Mouse (Mus musculus) activated CD4-positive, CD25-positive, alpha-beta regulatory T cell, adult 4 months (primary cell): ENCODE measurements around the gene Dennd1b. TPM values are rescaled to one million over a fixed set of nuclear protein-coding genes. Genes with fewer than 3 reads are reported as not detected.

Experiments used
- ATAC-seq: one replicate; pipeline ENCODE4 v1.8.0; 2017
- polyA plus RNA-seq, 2 experiments: library from polyadenylated mRNA; unstranded; fragments of 100-300 nt; shearing (Covaris generic); gene quantifications; one replicate each; pipeline ENCODE4 v1.2.1; 2017

Gene Dennd1b
- polyA plus RNA-seq, 2 experiments from 2014 or later, result 19.2 to 28.0 TPM

DNA sequence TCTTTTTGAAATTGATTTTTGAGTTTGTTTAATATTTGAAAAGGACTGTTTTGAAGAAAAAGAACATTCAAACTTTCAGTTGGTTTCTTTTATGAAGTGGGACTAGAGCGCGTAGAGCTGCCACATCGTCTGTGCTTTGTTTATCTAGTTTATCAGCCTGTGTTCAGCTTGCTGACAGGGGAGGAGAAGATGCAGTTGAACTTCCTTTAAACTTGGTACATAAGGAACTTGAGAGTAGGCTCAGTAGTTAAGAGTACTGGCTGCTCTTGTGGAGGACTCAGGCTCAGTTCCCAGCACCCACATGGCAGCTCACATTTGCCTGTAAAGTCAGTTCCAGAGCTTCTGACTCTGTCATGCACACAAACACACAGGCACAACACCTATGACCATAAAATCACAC is 124.3 kb downstream of the Dennd1b start:
- ATAC-seq, result no peak

GRCm38 (mm10) chr1:139090744-139091143 is 127.5 kb downstream of the Dennd1b start:
- ATAC-seq, result no peak

DNA sequence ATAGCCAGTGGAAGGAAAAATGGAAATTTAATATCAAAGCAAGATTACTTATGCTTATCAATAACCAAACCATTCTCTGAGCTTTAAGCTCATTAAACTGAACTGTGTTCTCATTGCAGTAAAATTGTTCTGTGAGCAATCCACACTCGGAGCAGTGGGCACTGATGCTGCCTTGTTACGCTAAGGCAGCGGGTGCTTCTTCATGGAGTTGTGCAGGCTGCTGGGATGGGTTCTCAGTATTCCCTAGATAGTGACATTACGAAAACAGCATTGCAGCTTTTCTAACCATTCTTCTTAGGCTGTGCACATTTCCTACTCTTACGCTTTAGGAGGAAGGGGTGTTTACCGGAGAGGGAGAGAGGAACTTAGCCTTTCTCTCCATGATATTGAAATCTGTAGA is 128.5 kb downstream of the Dennd1b start:
- no peak for ATAC-seq

- ATAC-seq, result no peak
Observed at GRCm38 (mm10) chr1:139092144-139092543, 128.9 kb downstream of the Dennd1b start.

DNA sequence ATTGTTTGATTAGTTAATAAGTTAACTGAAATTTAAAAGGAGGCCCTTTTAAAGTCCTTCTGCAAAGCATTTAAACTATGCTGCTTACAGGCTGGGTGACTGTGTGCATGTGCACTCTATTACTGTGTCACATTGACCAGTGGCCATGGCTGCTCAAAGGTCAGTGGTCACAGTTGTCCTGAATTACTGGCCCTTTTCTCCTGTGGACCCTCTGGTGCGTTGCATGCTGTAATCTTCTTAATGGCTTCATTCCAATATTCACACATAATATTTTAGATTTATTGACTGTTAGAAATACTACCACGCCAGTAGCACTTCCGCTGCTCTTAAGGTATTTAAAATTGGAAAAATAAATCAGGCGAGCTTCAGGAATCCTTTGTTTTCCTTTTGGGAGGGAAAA is 129.5 kb downstream of the Dennd1b start:
- ATAC-seq, result no peak

DNA sequence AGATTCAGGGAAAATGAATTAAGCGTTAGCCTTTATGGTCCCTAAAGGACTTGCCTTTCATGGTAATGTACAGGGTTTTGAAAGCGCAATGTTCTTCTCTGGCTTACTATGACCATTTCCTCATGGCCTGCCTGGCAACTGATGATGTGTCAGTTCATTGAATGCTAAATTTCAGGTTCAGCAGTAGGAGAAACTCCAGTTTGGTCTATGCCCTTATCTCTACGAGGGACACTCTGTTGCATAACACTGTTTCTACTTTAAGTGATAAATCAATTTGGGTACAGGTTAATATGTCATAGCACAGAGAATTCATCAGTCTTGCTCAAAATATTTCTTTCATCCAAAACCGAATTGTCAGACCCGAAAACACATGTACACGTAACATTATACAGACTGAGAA is 133.1 kb downstream of the Dennd1b start:
- no peak for ATAC-seq

DNA sequence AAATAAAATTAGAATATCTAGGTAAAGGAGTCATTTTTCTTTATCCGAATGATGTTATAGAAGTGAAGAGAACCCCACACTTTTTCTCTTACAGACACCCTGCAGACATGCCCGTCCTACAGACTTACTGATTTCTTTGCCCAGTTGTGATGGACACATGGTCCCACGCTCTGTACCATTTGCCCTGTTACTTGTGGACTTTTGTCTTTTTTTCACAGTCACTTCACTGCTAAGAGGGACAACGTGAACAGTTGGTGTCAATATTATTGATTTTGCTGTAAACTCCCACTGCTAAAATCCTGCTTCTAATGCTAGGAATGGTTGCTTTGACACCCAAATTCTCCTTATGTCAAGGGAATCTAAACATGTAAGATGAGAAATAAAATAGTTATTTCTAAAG is 134.9 kb downstream of the Dennd1b start:
- no peak for ATAC-seq

- ATAC-seq, result no peak
Observed at GRCm38 (mm10) chr1:139101725-139102124, 138.5 kb downstream of the Dennd1b start.

DNA sequence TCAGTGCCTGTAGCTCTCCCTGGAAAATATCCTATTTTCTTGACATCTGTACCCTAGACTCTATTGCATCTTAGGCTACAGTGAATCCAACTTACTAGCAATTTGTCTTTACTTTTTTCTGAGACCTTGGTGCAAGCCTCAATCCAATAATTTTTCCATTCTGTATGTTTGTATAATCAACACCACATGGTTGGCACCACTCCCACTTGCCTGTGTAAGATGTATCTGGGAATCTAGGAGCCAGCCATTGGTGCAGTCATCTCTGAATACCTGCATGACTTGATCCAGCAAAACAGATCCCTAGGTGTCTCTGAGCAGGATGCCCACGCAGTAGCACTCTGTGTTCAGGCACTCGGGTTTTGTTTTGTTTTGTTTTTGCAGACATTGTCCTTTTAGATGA is 145.0 kb downstream of the Dennd1b start:
- ATAC-seq, result no peak

DNA sequence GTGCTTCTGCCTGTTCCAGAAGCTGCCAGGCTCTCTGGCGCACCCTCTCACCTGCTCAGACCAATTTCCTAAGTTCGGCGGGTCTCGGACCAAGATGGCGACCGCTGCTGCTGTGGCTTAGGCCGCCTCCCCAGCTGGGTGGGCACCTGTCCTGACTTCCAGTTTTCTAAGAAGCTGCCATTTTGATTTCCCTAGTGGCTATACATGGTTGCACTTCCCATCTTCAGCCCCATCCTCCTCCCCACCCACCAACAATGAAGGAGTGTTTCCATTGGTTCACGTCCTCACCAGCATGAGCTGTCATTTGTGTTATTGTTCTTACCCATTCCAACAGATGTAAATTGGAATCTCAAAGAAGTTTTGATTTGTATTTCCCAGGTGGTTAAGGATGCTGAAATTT is 159.4 kb downstream of the Dennd1b start:
- ATAC-seq, result no peak

DNA sequence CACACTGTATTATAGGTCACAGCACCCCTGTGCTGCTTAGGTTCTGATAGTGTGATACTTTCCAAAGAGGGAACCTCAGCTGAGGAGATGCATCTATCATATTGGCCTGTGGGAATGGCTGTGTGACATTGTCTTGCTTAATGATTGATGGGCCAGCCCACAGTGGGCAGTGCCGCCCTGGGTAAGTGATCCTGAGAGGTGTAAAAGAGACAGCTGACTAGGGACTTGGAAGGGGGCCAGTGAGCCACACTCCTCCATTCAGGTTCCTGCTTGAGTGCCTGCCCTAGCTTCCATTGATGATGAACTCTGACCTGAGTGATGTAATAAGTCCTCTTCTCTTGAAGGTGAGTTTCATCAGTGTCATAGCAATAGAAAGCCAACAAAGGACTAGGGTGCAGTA is 176.4 kb downstream of the Dennd1b start:
- no peak for ATAC-seq

DNA sequence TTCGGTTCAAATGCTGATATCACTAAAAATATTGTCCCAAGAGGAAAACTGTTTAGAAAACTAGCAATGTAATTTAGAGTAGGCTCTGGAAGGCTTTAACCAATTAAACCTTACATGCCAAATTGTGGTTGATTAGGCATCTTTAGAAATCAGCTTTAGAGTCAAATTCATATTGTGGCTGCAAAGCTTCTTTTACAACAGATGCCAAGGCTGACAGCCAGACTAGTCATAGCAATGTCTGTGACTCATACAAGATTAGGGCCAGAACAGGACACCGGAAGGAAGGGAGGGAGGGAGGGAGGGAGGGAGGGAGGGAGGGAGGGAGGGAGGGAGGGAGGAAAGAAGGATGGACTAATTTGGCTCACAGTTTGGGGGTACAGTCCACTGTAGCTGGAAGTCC is 182.3 kb downstream of the Dennd1b start:
- no peak for ATAC-seq

DNA sequence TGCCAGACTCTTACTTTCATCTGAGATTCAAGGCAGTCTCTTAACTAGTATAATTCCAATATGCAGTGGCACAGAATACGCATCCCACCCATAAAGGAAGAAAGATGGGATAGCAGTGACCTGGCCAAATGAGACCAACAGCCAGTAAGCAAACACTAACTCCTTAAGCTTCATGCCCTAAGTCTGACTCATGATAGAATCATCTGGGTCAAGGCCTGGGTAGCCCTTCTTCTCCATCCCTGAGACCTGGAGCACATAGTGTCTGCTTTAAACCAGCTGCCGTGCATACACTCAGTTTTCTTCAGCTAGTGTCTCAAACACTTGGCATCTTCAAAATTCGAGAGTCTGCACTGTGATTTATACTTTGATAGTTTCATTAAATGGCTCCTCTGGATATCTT is 183.1 kb downstream of the Dennd1b start:
- ATAC-seq, result no peak

DNA sequence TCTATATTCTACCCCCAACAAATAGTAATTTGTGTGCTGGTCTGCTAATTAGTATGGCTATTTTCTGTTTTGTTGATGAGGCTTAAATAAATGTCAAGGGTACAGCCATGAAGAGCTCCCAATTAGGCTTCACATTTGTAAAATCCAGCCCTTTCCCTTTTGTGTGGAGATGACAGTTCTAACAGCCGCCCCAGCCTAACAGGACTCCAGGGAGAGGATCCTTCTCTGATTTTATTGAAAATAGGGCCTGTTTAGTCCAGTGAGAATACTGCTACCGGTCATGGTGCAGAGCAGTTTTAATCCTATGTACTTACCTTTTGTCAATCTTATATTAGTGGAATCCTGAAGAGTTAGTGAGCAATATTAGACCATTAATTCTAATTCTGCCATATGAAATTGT is 189.8 kb downstream of the Dennd1b start:
- ATAC-seq, result no peak

DNA sequence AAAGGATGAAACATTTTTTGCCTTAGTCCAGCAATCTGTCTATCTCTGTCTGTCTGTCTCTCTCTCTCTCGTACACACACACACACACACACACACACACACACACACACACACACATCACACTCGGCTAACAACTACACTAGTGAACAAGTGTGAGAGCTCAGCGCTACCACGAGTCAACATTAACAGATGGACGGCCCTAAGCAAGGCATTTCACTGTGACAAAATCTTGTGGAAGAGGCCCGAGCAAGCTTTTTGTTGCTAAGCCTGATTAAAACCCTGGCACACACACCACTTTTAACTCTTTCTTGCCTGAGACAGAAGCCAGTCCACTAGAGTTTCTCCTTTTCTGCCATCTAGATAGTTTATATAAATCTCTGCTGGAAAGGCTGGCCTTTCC is 190.3 kb downstream of the Dennd1b start:
- ATAC-seq, result no peak

- ATAC-seq, result peak; percentile 49
Observed at GRCm38 (mm10) chr1:139156397-139156796, 193.2 kb downstream of the Dennd1b start.

- no peak for ATAC-seq
Observed at GRCm38 (mm10) chr1:139161619-139162018, 198.4 kb downstream of the Dennd1b start.

DNA sequence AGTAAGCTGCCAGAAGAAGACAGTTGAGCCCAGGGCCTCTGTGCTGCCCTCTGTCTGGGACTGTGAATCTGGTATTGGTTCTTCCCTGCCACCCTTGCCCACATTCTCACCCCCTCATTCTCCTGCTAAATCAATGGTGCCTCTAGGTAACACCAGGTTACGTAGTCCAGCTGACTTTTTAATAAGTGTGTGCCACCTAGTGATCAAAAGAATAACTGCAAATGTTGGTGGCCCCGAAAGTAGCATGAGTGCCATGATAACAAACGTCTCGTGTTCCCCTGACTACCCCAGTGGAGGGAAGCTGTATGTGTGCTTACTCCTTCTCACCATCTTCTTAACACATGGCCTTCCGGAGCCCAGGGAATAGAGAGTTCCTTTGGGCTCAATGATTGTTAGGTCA is 199.6 kb downstream of the Dennd1b start:
- ATAC-seq, result peak; percentile 37

DNA sequence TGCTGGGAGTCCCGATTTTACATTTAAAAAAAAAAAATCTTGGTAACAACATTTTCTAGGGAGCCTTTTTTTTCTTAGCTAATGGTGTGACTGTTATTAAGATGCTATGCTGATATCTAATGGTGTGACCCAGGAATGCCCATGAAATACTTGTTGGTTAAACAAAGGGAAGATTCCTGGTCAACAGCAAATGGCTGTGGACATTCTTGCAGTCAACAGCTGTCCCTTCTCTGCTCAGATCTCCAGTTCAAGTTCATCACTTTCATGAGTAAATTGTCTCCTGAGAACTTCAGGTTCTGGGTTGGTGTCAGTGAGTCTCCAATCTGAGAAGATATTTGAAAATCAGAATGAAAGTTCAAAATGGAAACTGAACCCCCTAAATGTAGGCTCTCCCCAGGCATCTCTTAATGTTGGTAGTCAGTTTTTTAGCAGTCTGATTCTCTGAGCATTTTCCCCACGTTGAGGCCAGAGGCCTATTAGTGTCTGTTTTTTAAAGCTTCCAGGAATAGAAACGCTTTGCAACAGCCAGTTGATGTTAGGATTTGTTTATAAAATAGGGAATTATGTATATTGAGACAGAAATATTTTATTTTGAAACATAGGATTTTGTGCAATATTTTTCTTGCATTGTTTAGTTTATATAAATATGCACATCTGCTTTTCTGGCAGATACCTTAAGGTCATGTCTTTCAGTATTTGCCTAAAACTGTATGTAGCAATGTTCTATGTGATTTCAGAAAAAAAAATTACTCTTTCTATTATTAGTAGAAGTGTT is 211.0 kb downstream of the Dennd1b start:
- no peak for ATAC-seq

GRCm38 (mm10) chr1:139179707-139180106 is 216.5 kb downstream of the Dennd1b start:
- peak; percentile 21 for ATAC-seq

DNA sequence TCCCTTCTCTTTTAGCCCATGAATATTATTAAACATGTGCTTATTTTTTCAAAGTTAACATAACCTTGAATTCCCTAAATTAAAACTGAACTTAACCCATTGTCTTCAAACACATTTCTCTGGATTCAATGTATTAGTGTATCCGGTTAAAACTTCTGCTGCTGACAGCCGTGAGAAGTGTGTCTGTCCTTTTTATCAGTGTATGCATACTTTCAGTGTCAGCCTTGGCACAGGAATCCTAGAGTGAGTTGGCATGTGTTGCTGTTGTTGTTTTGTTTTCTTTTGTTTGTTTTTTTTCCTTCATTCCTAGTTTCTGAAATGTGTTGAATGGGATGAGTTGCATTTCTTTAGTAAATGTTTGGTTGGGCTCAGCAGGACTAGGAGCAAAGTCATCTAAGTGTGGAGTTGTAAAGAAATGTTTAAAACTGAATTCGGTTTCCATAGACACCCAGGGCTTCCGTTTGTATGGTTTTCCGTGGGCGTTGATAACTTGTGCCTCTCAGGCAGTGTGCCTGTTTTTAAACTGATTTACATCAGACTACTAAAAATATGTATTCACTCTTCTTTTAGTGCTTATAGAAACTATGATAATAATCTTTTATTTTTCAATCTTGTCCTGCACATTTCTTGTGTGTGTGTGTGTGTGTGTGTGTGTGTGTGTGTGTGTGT is 217.4 kb downstream of the Dennd1b start:
- ATAC-seq, result peak; percentile 55

DNA sequence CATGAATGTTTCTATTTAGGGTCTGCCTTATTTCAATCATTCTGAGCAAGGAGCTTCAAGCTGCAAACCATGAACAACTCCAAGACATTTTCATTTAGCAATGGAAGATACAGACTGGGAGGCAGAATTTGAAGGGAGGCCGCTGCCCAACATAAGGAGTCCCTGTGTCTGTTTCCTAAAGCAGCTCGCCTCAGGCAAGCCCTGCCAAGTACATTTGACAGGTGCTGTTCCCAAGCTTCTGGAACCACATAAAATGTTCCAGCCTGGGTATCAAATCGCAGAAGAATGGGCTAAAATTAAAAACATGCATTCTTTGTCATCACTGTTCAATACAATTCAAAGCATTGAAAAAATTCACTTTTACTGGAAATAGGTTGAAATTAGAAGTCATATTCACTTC is 229.4 kb downstream of the Dennd1b start:
- ATAC-seq, result no peak

GRCm38 (mm10) chr1:139194011-139194410 is 230.8 kb downstream of the Dennd1b start:
- ATAC-seq, result no peak

- ATAC-seq, result no peak
Observed at GRCm38 (mm10) chr1:139194428-139195028, 231.3 kb downstream of the Dennd1b start.
